Mouse (Mus musculus): ENCODE results near the gene Cyp2f2.

DNA sequence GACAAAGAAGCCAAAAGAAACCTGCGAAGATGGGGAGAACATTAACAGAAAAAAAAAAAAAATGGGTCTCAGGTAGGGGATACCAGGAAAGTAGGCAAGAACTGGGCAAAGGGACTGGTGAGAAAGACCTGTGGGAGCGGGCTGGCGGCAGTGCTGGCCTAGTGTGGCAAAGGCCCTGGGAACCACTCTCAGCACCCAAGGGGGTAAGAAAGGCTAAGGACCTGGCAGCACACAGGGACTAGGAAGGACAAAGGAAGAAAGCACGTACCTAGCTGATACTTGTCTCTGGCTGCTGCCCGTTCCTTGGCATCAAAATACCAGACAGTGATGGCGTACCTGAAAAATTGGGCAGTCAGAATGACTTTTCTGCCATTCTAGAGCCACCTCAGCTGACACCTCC, 39.5 kb downstream of the Cyp2f2 start:
- no peak for TF ChIP-seq CTCF (conservative IDR thresholded peaks at IDR 0.05; ENCODE audit: low read length)
- no peak for TF ChIP-seq POU5F1 (IDR thresholded peaks at IDR 0.05; ENCODE audit: borderline replicate concordance, low read length)
- no peak for TF ChIP-seq NANOG (IDR thresholded peaks at IDR 0.05; ENCODE audit: borderline replicate concordance, low read length)

Data from E14TG2a.4 (cell line).